Mouse (Mus musculus): ENCODE measurements at regions not wholly inside any gene's neighbourhood (a gene's known extent, or its start where the extent isn't known, plus 50 kb on each side); places are given as distances from the start of the nearest gene placed in this dataset.

DNA sequence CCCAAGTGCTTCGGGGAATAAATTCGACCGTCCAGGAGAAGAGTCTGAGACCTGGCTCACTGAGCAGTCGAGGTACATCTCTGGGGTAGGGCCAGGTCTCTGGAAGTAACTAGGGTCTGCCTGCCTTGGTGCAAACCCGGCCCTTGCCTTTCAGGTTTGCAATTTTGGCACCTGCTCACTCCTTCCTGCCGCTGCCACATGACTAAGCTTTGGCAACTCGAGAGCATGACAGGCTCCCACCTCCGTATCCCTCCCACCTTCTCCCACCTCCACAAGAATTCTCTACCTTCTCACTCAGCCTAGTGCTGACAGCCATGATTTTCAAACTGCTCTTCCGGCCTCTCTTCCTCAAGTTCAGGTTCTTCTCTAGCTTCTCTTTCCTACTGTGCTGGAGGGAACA lies 99.5 kb upstream of the Sipa1l1 start:
- TF ChIP-seq CTCF (IDR thresholded peaks at IDR 0.05; ENCODE audit: insufficient read depth, low read depth, low read length) (no peak), POLR2A (IDR thresholded peaks at IDR 0.05; ENCODE audit: insufficient read depth, low read depth, low read length) (no peak)
